Mouse (Mus musculus) urinary bladder, postnatal 14 days (tissue): Measurements from ENCODE around the gene Slc25a22.

Experiments
- DNase-seq: peaks from one replicate; pipeline ENCODE4 v3.0.0; 2021; ENCODE audit warnings: low spot score

Gene Slc25a22

DNA sequence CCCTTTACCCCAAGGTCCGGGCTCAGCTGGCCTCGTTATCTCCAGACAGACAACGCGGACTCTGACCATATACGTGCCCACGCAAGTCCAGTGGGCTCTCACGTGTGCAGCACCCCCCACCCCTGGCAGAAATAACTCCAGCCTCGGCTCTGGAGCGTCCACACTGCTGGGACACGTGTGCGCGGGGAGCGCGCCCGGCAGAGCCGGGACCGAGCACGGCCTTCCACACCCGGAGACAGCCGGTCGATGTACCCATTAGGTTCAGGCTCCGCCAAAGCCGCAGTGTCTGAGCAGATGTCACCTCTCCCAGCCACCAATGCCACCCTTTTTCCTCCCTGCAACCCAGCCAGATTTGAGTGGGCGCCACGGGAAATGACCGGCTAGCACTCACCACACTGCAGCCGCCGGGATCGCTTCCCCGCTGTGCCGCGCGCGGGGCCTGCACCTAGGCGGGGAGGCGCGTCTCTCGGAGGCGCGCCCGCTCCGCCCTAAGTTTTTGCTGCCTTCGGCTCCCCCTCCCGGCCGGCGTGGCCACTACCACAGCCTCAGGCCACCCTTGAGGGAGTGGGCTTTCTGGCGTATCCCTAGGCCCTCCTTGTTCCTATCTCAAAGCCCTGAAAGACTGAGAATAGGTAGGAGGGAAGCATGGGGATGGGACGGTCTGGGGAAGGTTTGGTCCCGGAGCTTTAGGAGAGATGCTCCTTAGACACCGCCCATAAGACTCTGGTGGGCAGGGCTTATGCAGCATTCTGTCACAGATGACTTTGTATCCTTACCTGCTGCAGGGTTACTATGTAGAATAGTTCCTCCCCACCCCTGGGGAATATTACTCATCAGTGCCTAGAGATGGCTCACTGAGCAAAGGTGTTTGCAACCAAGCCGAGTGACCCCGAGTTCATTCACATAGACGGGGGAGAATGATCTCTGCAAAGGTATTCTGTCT lies at the start of gene Slc25a22:
Gene Slc25a22, minus strand, starts transcription at position 715 of the 943 bp plus-strand sequence.
- peak; percentile 80 for DNase-seq

DNA sequence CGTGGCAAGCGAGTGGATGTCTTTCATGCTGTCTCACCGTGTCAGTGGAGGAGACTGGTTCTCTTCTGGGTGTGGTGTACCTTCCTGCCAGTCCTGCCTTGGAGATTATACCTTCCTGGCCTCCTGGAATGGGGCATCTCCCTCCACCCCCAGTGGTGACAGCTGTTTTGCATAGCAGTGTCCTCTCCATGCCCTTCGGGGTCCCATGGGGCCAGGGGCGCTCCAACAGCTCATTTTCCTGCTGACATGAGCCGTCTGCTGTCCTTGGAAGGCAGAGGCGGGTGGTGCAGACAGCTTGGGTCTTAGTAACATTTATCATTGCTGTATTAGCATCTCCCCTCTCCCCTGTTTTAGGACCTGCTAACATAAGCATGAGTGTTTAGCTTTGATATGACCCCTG lies 49.4 kb upstream of the Slc25a22 start:
- no peak for DNase-seq

- no peak for DNase-seq
These were observed 48.5 kb upstream of the Slc25a22 start for GRCm38 (mm10) chr7:141486239-141486638.

GRCm38 (mm10) chr7:141485606-141486005 lies 47.9 kb upstream of the Slc25a22 start:
- DNase-seq, result no peak

- DNase-seq, result no peak
These were observed 47.5 kb upstream of the Slc25a22 start for GRCm38 (mm10) chr7:141485186-141485585.

GRCm38 (mm10) chr7:141484186-141485120 lies 46.8 kb upstream of the Slc25a22 start:
- DNase-seq, result no peak

GRCm38 (mm10) chr7:141483114-141483653 lies 45.5 kb upstream of the Slc25a22 start:
- no peak for DNase-seq

DNA sequence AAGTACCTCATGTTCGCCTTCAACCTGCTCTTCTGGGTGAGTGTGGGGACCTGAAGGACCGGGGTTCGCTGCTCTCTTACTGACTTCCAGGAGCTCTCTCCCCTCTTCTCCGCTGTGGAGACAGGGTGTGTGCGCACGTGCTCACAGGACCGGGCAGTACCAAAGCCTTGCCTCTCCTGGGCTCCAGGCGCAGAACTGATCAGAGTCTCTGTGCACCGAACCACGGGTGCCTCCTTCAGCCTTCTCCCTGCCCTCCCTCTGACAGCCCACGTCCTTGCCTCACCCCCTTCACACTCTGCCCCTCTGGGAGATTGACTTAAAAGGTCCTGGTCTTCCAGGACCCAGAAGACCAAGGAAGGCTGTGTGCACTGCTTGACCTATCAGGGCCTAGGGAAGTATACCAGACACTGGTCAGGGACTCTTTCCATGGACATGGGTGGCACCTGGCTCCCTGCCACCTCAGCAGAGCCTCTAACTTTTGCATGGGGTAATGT lies 44.9 kb upstream of the Slc25a22 start:
- DNase-seq, result no peak

DNA sequence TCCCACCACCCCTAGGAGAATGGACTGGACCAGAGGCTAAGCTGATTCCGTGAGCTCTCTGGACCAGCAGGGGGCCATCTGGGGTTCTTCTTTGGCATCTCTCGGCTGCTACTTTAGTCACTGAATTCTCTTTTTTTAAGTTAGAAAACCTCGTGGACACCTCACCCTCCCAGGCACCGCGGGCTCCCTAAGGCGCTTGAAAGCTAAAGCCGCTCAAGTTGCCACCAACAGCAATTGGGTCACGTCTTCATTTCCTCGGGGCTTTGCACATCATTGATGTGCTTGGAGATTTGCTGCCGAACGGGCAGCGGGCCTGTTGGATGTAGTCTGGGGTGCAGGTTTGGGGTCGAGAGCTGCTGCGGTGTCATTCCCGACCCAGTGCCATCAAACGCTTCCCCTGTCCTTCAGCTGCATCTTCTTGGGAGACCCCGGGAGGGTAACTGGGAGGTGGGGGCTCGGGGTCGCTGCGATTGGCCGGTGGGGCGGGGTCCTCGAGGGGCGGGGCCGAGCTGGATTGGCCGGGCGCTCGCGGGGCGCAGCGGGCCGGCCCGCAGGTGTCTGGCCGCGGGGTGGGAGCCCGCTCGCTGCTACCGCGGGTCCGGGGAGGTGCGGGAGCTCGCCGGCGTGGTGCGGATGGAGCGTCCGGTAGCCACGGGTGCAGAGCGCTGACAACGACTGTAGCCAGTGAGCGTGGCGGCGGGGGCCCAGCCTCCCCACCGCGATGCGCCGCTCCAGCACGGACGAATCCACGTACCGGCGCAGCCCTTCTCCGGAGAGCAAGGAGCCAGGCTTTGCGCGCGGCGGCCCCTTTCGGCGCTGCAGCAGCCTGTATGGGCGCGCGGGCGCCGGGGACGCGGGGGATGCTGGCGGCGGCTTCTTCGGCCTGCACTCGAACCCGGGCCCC lies 44.1 kb upstream of the Slc25a22 start:
- DNase-seq, result no peak

DNA sequence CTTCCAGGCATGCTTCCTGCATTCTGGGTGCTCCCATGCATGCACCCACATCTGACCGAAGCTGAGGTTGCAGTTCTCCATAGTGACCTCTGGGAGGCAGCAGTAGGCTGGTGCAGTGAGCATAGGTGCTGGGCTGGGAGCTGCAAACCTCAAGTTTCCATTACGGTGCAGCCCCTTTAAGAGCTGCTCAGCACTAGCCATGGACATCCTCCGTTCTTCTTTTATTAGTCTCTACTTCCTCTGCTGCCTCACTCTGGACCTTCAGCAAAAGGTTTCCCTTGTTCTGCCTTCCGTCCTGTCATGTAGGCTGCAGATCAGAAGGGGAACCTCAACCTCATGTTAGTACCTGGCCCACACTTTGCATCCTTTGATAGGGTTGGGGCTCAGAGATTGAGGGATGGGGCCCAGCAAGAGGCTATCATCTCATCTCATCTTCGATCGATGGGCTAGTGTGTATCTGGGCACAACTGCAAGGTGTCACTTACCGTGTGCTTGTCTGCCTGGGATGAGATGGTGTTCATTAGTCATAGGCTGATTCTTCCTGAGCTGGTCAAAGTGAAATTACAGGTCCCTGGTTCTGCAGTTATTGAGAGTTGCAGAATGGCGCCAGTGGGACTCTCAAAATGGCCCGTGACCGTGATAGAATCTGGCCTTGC lies 43.3 kb upstream of the Slc25a22 start:
- DNase-seq, result peak; percentile 53

DNA sequence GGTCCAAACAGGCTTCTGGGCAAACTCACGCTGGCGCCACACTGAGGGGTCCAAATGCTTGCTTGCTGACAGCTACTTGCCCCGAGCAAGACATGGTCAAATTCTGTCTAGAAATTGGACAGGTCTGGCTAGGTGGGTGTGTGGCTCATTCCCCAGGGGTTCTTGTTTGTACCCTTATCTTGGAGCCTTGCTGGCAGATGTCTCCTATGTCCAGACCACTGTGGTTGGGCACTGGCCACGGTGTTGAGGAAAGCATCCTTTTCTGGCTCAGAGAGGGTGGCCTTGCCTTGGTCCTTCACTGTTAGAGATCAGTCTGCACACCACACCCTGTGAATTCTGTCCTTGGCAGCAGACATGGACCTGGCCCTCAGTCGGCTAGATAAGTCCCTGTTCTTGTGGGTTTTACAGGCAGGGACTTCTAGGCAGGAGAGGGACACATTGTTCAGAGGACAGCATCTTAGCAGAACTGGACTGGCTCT lies 40.6 kb upstream of the Slc25a22 start:
- DNase-seq, result no peak

- DNase-seq, result no peak
These were observed 40.0 kb upstream of the Slc25a22 start for GRCm38 (mm10) chr7:141477578-141478269.

DNA sequence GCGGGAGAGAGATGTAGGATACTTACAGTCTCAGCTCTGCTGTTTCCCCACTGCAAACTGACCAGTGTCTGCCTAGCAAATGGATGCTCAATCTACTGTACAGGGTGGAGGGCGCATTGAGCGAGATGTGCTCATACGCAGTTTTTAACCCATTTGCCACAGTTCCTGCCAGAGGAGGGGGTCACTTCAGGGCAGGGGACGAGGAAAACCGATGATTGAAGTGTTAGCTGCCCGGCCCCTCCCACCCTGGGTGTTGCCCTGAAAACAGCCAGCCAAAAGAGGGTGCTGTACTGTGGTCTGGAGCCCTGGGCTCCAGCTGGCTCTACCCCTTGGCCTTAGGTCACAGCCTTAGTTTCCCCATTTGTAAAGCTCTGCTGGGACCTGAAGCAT lies 39.3 kb upstream of the Slc25a22 start:
- DNase-seq, result no peak

DNA sequence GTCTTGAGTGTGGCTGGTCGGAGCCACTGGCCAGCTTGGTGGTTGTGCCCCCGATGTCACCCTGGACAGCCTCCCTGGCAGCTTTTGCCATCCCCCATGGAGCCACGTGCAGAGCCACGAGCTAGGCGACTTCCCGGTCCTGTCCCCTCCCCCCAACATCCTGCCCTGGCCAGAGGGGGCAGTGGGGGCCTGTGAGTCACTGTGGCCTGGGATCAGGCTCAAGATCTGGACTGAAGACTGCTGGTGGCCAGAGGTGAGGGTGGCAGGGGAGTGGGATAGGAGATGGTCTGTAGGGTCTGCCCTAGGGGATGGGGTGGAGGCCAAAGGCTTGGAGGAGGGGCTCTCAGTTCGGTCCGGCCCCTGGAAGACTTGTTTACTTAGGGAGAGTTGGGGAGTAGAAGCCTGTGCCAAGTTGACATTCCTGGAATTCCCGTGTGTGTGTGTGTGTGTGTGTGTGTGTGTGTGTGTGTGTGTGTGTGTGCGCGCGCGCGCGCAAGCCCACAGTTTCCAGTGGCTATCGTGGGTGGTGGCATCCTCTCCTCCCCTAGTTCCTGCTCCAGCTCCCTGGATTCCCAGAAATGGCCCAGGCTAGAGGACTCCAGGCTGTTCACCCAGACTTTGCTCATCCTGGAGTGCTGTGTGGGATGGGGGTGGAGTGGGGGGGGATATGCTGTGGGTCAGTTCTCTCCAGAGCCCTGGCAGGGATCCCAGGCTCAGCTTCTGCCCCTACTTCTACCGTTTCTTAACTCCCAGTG lies 38.7 kb upstream of the Slc25a22 start:
- peak; percentile 86 for DNase-seq

- no peak for DNase-seq
These were observed 38.1 kb upstream of the Slc25a22 start for GRCm38 (mm10) chr7:141475805-141476158.

- DNase-seq, result peak; percentile 85
These were observed 37.5 kb upstream of the Slc25a22 start, which contains the start of the genes Polr2l and Tspan4 for GRCm38 (mm10) chr7:141475011-141475804. Polr2l (minus strand) TSS chr7:141475132. Tspan4 (plus strand) TSS chr7:141475240.

DNA sequence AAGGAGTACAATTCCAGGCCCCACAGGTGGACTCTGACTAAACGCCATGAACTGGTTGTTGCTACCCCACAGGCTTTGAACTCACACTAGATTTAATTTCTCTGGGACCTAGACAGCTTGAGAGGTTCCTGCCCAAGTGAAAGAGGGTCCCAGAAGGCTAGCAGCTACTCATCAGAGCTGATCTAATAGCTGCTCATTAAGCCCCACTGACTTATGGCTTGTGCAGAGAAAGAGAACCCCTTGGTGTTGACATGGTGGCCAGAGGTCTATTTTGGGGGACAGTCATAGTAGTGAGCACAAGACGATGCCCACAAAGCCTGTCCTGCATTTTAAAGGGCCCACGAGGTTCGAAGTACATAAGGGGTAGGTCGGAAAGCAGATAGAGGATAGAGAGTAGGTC lies 36.5 kb upstream of the Slc25a22 start:
- DNase-seq, result no peak

DNA sequence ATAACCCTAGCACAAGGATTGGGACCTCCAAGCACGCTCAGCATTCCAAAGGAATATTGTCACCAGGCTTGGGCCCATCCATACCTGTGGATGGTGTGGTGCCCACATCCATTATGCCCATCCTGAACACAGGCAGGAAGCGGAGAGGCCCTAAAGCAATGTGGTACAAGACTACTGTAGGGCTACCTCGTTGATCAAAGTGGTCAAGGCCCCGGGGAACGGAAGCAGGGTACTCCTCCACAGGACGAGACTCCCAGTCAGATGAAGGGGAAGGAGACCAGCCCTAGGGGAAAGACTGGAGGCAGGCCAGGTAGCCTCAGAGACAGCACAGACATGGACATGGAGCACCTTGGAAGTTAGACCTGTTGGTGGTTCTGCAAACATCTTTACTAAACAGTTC lies 35.1 kb upstream of the Slc25a22 start:
- DNase-seq, result no peak
